Mouse (Mus musculus) intestine, embryonic 16.5 days (tissue): ENCODE data around the gene Tox2. TPM values are rescaled to one million over a fixed set of nuclear protein-coding genes. Genes with fewer than 3 reads are reported as not detected.

Source experiments
- ATAC-seq: fragments of 200-750 bp; cut with Nextera tagmentation; 2 replicates; pipeline ENCODE4 v1.8.0; 2017; ENCODE audit warnings: moderate TSS enrichment, moderate library complexity
- H3K27ac ChIP-seq: fragments of 300-500 bp; sonication (generic); 2 replicates; pipeline ENCODE4 v1.5.1; 2014; ENCODE audit warnings: mild to moderate bottlenecking, low read length
- H3K27me3 ChIP-seq: fragments of 300-500 bp; sonication (generic); replicated peaks from 2 replicates; pipeline ENCODE4 v1.6.1; 2014; ENCODE audit warnings: low read length, control low read depth, mixed read lengths; ENCODE audit not compliant: control insufficient read depth, insufficient read depth
- H3K36me3 ChIP-seq: fragments of 300-500 bp; sonication (generic); 2 replicates; pipeline ENCODE4 v1.6.1; 2014; ENCODE audit warnings: low read length, control low read depth; ENCODE audit not compliant: control insufficient read depth, insufficient read depth
- H3K4me1 ChIP-seq: fragments of 300-500 bp; sonication (generic); 2 replicates; pipeline ENCODE4 v1.6.1; 2014; ENCODE audit warnings: low read length, control low read depth, mixed read lengths; ENCODE audit not compliant: control insufficient read depth, insufficient read depth
- H3K4me2 ChIP-seq: fragments of 300-500 bp; sonication (generic); 2 replicates; pipeline ENCODE4 v1.6.1; 2014; ENCODE audit warnings: low read depth, low read length, control low read depth
- H3K4me3 ChIP-seq: fragments of 300-500 bp; sonication (generic); 2 replicates; pipeline ENCODE4 v1.5.1; 2014; ENCODE audit warnings: mild to moderate bottlenecking, low read length
- H3K9ac ChIP-seq: fragments of 300-500 bp; sonication (generic); 2 replicates; pipeline ENCODE4 v1.6.1; 2014; ENCODE audit warnings: low read depth, low read length
- H3K9me3 ChIP-seq: fragments of 300-500 bp; sonication (generic); 2 replicates; pipeline ENCODE4 v1.6.1; 2016; ENCODE audit warnings: low read length, control low read depth; ENCODE audit not compliant: control insufficient read depth
- WGBS: fragments of 180-500 bp; shearing (Covaris S2); extraction: QIAGEN DNeasy Blood & Tissue Kit; methylation state at CpG from one replicate; pipeline ENCODE4 v1.1.7; 2014; 5-methylcytosine and 5-hydroxymethylcytosine counted together
- polyA plus RNA-seq: library from polyadenylated mRNA; unstranded; fragments of >200 nt; fragmentation: Nextera tagmentation; extraction: Ambion mirVana; gene quantifications from 2 replicates; pipeline ENCODE4 v1.2.1, GENCODE M21; 2015

Tox2 gene
- polyA plus RNA-seq, 1 experiment from 2014 or later, result 5.7 TPM

DNA sequence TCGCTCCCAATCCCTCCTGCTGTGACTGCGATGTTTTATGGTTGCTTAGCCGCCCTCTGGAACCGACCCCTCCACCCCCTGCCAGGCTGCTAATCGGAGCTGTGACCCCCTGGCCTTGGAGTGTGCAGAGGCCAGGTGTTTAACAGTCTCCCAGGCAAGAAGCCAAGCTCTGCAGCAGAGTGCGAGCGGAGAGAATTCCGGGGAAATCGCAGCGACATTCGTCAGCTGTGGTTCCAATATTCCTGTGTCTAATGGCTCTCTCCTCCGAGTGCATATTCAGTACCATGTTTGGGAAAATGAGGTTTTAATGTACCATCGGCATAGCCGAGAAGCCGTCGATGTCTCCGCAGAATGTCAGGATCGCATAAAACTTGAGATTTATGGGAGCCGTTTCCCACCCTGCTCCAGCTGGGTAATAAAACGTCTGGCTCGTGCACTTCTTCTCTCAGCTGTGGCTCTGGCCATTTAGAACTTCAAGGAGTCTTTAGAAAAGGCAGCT is 86.0 kb downstream of the Tox2 start:
- Histone ChIP-seq H3K9me3 (no peaks in the 10 kb centered on the region), H3K4me2 (peak overlapping the region; percentile 60), H3K9ac (0 out of 2 replicates have a peak overlapping the region, but pooled peaks have one; percentile 31), H3K27me3 (no peaks in the 10 kb centered on the region), H3K36me3 (no peaks in the 10 kb centered on the region), H3K27ac (no peak overlapping the region), H3K4me3 (peak overlapping the region; percentile 28), H3K4me1 (peaks cover 25% of the 10 kb centered on the region)
- 5% methylated on average over 21 of the region's 21 CpGs for WGBS
- peak; percentile 59 for ATAC-seq

GRCm38 (mm10) chr2:163296999-163297630 is 94.2 kb downstream of the Tox2 start:
- WGBS, result 55% methylated on average over 11 of the region's 11 CpGs
- no peak for ATAC-seq
- H3K27me3 ChIP-seq, result no peaks in the 10 kb centered on the region

GRCm38 (mm10) chr2:163300069-163301060 is 97.4 kb downstream of the Tox2 start:
- H3K4me1 ChIP-seq, result 0 out of 2 replicates have a peak, but pooled peaks cover 2% of the 10 kb centered on the region
- no peak overlapping the region for H3K4me2 ChIP-seq
- H3K36me3 ChIP-seq, result no peaks in the 10 kb centered on the region
- ATAC-seq, result 0 out of 2 replicates have a peak, but pooled peaks have one; percentile 33
- no peak overlapping the region for H3K4me3 ChIP-seq
- no peaks in the 10 kb centered on the region for H3K27me3 ChIP-seq
- no peaks in the 10 kb centered on the region for H3K9me3 ChIP-seq
- 54% methylated on average over 14 of the region's 14 CpGs for WGBS
- H3K27ac ChIP-seq, result no peak overlapping the region
- H3K9ac ChIP-seq, result no peak overlapping the region

More at GRCm38 (mm10) chr2:163296999-163297630, 94.2 kb downstream of the Tox2 start:
- H3K9me3 ChIP-seq, result no peaks in the 10 kb centered on the region
- H3K36me3 ChIP-seq, result no peaks in the 10 kb centered on the region
- no peak overlapping the region for H3K4me2 ChIP-seq
- H3K27ac ChIP-seq, result no peak overlapping the region
- H3K4me1 ChIP-seq, result 0 out of 2 replicates have a peak, but pooled peaks cover 2% of the 10 kb centered on the region
- no peak overlapping the region for H3K4me3 ChIP-seq
- no peak overlapping the region for H3K9ac ChIP-seq

GRCm38 (mm10) chr2:163301641-163302040 is 98.7 kb downstream of the Tox2 start:
- Histone ChIP-seq H3K9me3 (no peaks in the 10 kb centered on the region), H3K4me2 (no peak overlapping the region), H3K27ac (no peak overlapping the region), H3K4me1 (0 out of 2 replicates have a peak, but pooled peaks cover 2% of the 10 kb centered on the region), H3K9ac (no peak overlapping the region), H3K27me3 (no peaks in the 10 kb centered on the region), H3K36me3 (no peaks in the 10 kb centered on the region), H3K4me3 (no peak overlapping the region)
- WGBS, result 43% methylated on average over 5 of the region's 5 CpGs
- no peak for ATAC-seq

GRCm38 (mm10) chr2:163303037-163303436 is 100.1 kb downstream of the Tox2 start:
- 51% methylated on average over 9 of the region's 9 CpGs for WGBS
- H3K27ac ChIP-seq, result no peak overlapping the region
- no peak overlapping the region for H3K4me2 ChIP-seq
- ATAC-seq, result no peak
- no peaks in the 10 kb centered on the region for H3K9me3 ChIP-seq
- H3K36me3 ChIP-seq, result no peaks in the 10 kb centered on the region
- H3K9ac ChIP-seq, result no peak overlapping the region
- H3K27me3 ChIP-seq, result no peaks in the 10 kb centered on the region
- H3K4me3 ChIP-seq, result no peak overlapping the region
- H3K4me1 ChIP-seq, result 0 out of 2 replicates have a peak, but pooled peaks cover 2% of the 10 kb centered on the region

GRCm38 (mm10) chr2:163309376-163309775 is 106.5 kb downstream of the Tox2 start:
- H3K4me1 ChIP-seq, result no peaks in the 10 kb centered on the region
- no peaks in the 10 kb centered on the region for H3K9me3 ChIP-seq
- 88% methylated on average over 17 of the region's 17 CpGs for WGBS
- ATAC-seq, result no peak
- H3K27me3 ChIP-seq, result no peaks in the 10 kb centered on the region
- no peaks in the 10 kb centered on the region for H3K36me3 ChIP-seq
- no peak overlapping the region for H3K4me3 ChIP-seq
- H3K4me2 ChIP-seq, result no peak overlapping the region
- no peak overlapping the region for H3K27ac ChIP-seq
- no peak overlapping the region for H3K9ac ChIP-seq

DNA sequence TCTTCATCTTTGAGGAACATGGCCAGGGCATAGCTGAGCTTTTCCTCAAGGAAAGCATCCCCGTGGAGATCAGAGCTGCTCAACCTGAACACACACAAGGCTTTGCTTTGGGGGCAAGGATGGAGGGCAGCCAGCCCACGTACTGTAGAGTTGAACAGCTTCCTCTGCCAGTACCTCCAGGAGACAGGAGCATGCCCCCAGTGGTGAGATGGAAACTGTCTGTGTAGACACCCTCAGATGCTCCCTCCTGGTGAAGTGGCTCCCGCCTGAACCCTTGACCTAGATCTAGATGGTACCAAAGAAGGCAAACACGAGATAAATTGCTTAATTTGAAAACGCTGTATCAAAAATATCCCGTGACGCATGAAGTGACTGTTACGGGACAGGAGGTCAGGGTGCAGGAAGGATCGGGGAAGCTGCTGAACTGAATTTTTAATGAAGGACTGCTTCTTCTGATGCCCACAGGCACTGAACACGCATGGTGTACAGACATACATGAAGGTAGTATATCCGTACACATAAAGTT is 107.3 kb downstream of the Tox2 start:
- H3K4me2 ChIP-seq, result no peak overlapping the region
- no peak overlapping the region for H3K27ac ChIP-seq
- 76% methylated on average over 11 of the region's 11 CpGs for WGBS
- no peak overlapping the region for H3K9ac ChIP-seq
- ATAC-seq, result no peak
- no peak overlapping the region for H3K4me3 ChIP-seq
- no peaks in the 10 kb centered on the region for H3K9me3 ChIP-seq
- H3K36me3 ChIP-seq, result no peaks in the 10 kb centered on the region
- H3K4me1 ChIP-seq, result no peaks in the 10 kb centered on the region
- no peaks in the 10 kb centered on the region for H3K27me3 ChIP-seq

GRCm38 (mm10) chr2:163317281-163317680 is 114.4 kb downstream of the Tox2 start:
- Histone ChIP-seq H3K9me3 (no peaks in the 10 kb centered on the region), H3K9ac (no peak overlapping the region), H3K4me2 (no peak overlapping the region), H3K27ac (no peak overlapping the region), H3K36me3 (no peaks in the 10 kb centered on the region), H3K4me3 (no peak overlapping the region), H3K4me1 (no peaks in the 10 kb centered on the region), H3K27me3 (no peaks in the 10 kb centered on the region)
- 76% methylated on average over 4 of the region's 4 CpGs for WGBS
- no peak for ATAC-seq

GRCm38 (mm10) chr2:163318777-163319176 is 115.9 kb downstream of the Tox2 start:
- WGBS, result 89% methylated on average over 3 of the region's 3 CpGs
- Histone ChIP-seq H3K4me3 (no peak overlapping the region), H3K4me1 (no peaks in the 10 kb centered on the region), H3K27me3 (no peaks in the 10 kb centered on the region), H3K36me3 (no peaks in the 10 kb centered on the region), H3K9me3 (no peaks in the 10 kb centered on the region), H3K9ac (no peak overlapping the region), H3K4me2 (no peak overlapping the region), H3K27ac (no peak overlapping the region)
- ATAC-seq, result no peak
